Mouse (Mus musculus) G1E (cell line): Measurements from ENCODE around the gene Snx33.

Experiments
- CTCF ChIP-seq: IDR thresholded peaks from 2 replicates; pipeline ENCODE4 v1.5.1; 2012; ENCODE audit warnings: low read depth, low read length, inconsistent platforms, mixed read lengths
- GATA1 ChIP-seq: IDR thresholded peaks from 2 replicates; pipeline ENCODE4 v1.6.1; 2012; ENCODE audit warnings: borderline replicate concordance, low read length, inconsistent platforms, mixed read lengths

- TF ChIP-seq CTCF, result no peak
- TF ChIP-seq GATA1, result no peak
These were observed 22.5 kb upstream of the Snx33 start, which contains the start of gene Snupn for GRCm38 (mm10) chr9:56950414-56951400.
